Mouse (Mus musculus) kidney, embryonic 14.5 days (tissue): ENCODE results near the gene Gm20695. TPM values are rescaled to one million over a fixed set of nuclear protein-coding genes. Genes with fewer than 3 reads are reported as not detected.

ENCODE experiments used
- ATAC-seq: fragments of 200-750 bp; cut with Nextera tagmentation; 2 replicates; pipeline ENCODE4 v1.8.0; 2017; ENCODE audit warnings: moderate number of reproducible peaks, mild to moderate bottlenecking, moderate TSS enrichment, moderate library complexity; ENCODE audit not compliant: low FRiP score, low TSS enrichment
- H3K27ac ChIP-seq: fragments of 300-500 bp; sonication (generic); 2 replicates; pipeline ENCODE4 v1.5.1; 2014; ENCODE audit warnings: low read depth, mild to moderate bottlenecking, low read length, moderate library complexity, mixed read lengths
- H3K27me3 ChIP-seq: fragments of 300-500 bp; sonication (generic); 2 replicates; pipeline ENCODE4 v1.6.1; 2014; ENCODE audit warnings: mild to moderate bottlenecking, low read length; ENCODE audit not compliant: control insufficient read depth, insufficient read depth
- H3K36me3 ChIP-seq: fragments of 300-500 bp; sonication (generic); 2 replicates; pipeline ENCODE4 v1.6.1; 2014; ENCODE audit warnings: low read length, mixed read lengths; ENCODE audit not compliant: control insufficient read depth, insufficient read depth
- H3K4me1 ChIP-seq: fragments of 300-500 bp; sonication (generic); 2 replicates; pipeline ENCODE4 v1.6.1; 2014; ENCODE audit warnings: low read length, mixed read lengths; ENCODE audit not compliant: control insufficient read depth, insufficient read depth
- H3K4me2 ChIP-seq: fragments of 300-500 bp; sonication (generic); replicated peaks from 2 replicates; pipeline ENCODE4 v1.6.1; 2014; ENCODE audit warnings: low read depth, mild to moderate bottlenecking, low read length
- H3K4me3 ChIP-seq: fragments of 300-500 bp; sonication (generic); 2 replicates; pipeline ENCODE4 v1.5.1; 2014; ENCODE audit warnings: mild to moderate bottlenecking, low read length
- H3K9ac ChIP-seq: fragments of 300-500 bp; sonication (generic); 2 replicates; pipeline ENCODE4 v1.6.1; 2014; ENCODE audit warnings: low read depth, mild to moderate bottlenecking, low read length, moderate library complexity
- H3K9me3 ChIP-seq: fragments of 300-500 bp; sonication (generic); 2 replicates; pipeline ENCODE4 v1.6.1; 2016; ENCODE audit warnings: low read length; ENCODE audit not compliant: control insufficient read depth
- WGBS: fragments of 180-500 bp; shearing (Covaris S2); extraction: QIAGEN DNeasy Blood & Tissue Kit; methylation state at CpG from one replicate; pipeline ENCODE4 v1.1.7; 2014; 5-methylcytosine and 5-hydroxymethylcytosine counted together
- polyA plus RNA-seq: library from polyadenylated mRNA; unstranded; fragments of >200 nt; fragmentation: Nextera tagmentation; extraction: Ambion mirVana; gene quantifications from 2 replicates; pipeline ENCODE4 v1.2.1, GENCODE M21; 2014

Gm20695 gene
- polyA plus RNA-seq, 1 experiment from 2014 or later = 2.9 TPM

DNA sequence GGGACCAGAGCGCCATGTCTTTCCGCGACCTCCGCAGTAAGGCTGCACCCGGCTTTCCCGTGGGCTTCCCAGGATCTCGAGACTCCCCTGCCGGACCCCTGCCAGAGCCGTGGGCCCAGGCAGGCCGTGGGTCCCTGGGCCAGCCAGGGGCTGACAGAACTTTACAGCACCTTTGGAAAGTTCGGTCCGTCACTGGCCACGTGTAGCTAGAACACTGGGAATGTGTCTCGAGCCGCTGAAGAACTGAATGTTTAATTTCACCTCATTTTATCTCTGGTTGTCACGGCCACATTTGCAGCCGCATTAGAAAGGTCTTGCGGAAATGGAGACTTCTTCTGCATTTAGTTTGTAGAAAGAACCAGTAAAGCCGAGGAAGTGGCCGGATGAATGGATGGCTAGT is 24.7 kb downstream of the Gm20695 start:
- WGBS = 8% methylated on average over 19 of the region's 20 CpGs

DNA sequence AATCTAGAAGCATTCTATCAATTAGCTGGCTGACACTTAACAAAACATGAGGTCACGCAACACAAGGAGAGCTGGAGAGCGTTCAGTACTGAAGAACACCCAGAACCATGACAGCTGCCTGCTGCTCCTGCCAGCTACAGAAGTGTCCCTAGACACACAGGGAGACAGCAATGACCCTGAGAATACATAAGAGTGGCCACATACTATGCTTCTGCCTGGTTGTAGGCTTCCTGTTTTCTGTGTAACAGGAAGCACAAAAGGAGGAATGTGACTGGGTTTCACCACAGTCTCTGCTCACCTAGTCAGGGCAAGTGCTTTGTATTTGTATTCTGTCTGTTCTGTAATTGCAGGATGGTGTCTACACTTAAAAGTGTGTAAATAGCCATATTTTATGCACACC is 36.3 kb downstream of the Gm20695 start:
- peaks cover 40% of the 10 kb centered on the region for H3K36me3 ChIP-seq
- no peak overlapping the region for H3K27ac ChIP-seq
- H3K4me2 ChIP-seq = no peak overlapping the region
- 90% methylated on average over 2 of the region's 2 CpGs for WGBS
- no peaks in the 10 kb centered on the region for H3K27me3 ChIP-seq
- H3K9me3 ChIP-seq = no peaks in the 10 kb centered on the region
- H3K4me1 ChIP-seq = no peaks in the 10 kb centered on the region
- no peak for ATAC-seq
- H3K9ac ChIP-seq = no peak overlapping the region
- no peak overlapping the region for H3K4me3 ChIP-seq

More for the DNA sequence above, 24.7 kb downstream of the Gm20695 start:
- no peaks in the 10 kb centered on the region for H3K9me3 ChIP-seq
- H3K27me3 ChIP-seq = no peaks in the 10 kb centered on the region
- peak overlapping the region; percentile 55 for H3K9ac ChIP-seq
- H3K4me2 ChIP-seq = peak overlapping the region; percentile 75
- H3K4me3 ChIP-seq = peak overlapping the region; percentile 47
- peaks cover 41% of the 10 kb centered on the region for H3K36me3 ChIP-seq
- H3K27ac ChIP-seq = no peak overlapping the region
- no peak; the same call in 1 of the 2 replicates for ATAC-seq
- H3K4me1 ChIP-seq = peaks cover 7% of the 10 kb centered on the region

DNA sequence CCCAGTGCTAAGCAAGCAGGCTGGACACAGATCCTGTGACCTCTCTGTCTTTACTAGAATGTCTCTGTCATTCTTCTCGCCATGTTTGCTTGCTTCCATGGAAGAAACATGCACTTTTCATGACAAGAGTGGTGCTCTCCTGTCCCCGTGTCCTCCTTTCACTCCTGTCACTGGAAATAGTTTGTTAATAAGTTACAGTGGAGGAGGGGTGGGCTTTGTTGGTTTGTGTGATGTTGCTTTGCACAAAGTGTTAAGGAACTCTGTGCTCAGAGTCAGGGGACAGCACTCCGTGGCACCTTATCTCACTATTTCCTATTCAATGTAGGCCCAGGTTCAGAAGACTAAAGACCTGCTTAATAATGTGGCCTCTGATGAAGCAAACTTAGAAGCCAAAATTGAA is 39.1 kb downstream of the Gm20695 start:
- no peak overlapping the region for H3K27ac ChIP-seq
- WGBS = 88% methylated on average over 3 of the region's 3 CpGs
- ATAC-seq = no peak
- no peak overlapping the region for H3K4me2 ChIP-seq
- H3K4me1 ChIP-seq = no peaks in the 10 kb centered on the region
- H3K27me3 ChIP-seq = no peaks in the 10 kb centered on the region
- no peak overlapping the region for H3K4me3 ChIP-seq
- H3K9me3 ChIP-seq = no peaks in the 10 kb centered on the region
- H3K36me3 ChIP-seq = peaks cover 48% of the 10 kb centered on the region
- no peak overlapping the region for H3K9ac ChIP-seq

DNA sequence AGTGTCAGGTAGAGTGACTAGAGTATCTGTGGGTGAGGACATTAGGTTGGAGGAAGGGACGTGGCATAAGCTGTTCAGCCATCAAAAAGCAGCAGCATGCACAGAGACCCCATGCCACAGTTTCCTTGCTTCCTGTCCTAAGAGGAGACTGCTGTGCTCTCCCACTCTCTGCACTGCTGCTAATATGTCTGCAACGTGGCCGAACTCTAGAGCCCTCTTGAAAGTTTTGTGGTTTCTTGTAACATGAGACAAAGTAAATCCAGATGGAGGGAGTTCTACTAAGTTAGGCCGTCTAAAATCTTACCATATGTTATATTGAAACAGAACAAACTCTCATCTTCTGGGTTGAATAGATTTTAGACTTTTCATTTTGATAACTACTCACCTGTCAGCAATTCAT is 39.5 kb downstream of the Gm20695 start:
- Histone ChIP-seq H3K27ac (no peak overlapping the region), H3K9ac (no peak overlapping the region), H3K9me3 (no peaks in the 10 kb centered on the region), H3K4me3 (no peak overlapping the region), H3K4me2 (no peak overlapping the region), H3K36me3 (peaks cover 48% of the 10 kb centered on the region), H3K4me1 (no peaks in the 10 kb centered on the region), H3K27me3 (no peaks in the 10 kb centered on the region)
- 55% methylated on average over 4 of the region's 4 CpGs for WGBS
- no peak for ATAC-seq

DNA sequence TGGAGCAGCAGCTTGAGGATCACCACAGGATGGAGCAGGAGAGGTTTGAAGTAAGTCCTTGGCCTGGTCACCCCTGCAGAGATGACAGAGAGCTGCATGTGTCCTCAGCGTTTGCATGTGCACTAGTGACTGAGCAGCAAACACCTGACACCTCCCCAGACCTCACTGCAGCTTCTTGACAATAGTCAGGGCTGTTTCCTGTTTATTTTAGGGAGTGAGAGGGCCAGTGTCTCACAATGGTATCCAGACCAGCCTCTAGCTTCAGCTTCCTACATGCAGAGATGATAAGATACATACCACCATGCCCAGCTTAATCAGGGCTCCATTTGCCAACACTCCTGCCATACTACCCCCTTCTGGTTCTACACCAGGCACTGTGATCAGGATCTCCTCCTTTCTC is 44.1 kb downstream of the Gm20695 start:
- Histone ChIP-seq H3K36me3 (peaks cover 44% of the 10 kb centered on the region), H3K9me3 (no peaks in the 10 kb centered on the region), H3K9ac (no peak overlapping the region), H3K27ac (no peak overlapping the region), H3K4me3 (no peak overlapping the region), H3K4me2 (no peak overlapping the region), H3K27me3 (no peaks in the 10 kb centered on the region), H3K4me1 (no peaks in the 10 kb centered on the region)
- ATAC-seq = no peak
- 62% methylated on average over 1 of the region's 1 CpGs for WGBS

DNA sequence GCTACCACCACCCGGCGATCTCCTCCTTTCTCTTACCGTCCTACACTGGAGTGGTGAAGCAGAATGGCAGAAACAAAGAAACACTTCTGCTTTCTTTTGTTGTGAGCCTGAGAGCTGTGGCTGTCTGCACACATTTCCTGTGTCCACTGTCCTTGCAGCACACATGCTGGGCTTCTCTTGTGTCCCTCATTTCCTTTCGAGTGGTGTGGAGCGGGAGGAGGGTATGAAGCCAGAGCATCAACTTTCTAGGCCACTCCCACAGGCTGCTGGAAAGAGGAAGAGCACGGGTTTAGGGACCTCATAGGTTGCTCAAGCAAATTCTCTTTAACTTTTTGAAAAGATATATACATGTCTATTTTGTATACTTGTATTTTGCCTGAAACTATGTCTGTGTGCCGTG is 44.7 kb downstream of the Gm20695 start:
- peaks cover 43% of the 10 kb centered on the region for H3K36me3 ChIP-seq
- ATAC-seq = no peak
- 78% methylated on average over 7 of the region's 7 CpGs for WGBS
- no peak overlapping the region for H3K4me2 ChIP-seq
- H3K27ac ChIP-seq = no peak overlapping the region
- H3K9ac ChIP-seq = no peak overlapping the region
- H3K4me3 ChIP-seq = no peak overlapping the region
- H3K9me3 ChIP-seq = no peaks in the 10 kb centered on the region
- H3K4me1 ChIP-seq = no peaks in the 10 kb centered on the region
- no peaks in the 10 kb centered on the region for H3K27me3 ChIP-seq

DNA sequence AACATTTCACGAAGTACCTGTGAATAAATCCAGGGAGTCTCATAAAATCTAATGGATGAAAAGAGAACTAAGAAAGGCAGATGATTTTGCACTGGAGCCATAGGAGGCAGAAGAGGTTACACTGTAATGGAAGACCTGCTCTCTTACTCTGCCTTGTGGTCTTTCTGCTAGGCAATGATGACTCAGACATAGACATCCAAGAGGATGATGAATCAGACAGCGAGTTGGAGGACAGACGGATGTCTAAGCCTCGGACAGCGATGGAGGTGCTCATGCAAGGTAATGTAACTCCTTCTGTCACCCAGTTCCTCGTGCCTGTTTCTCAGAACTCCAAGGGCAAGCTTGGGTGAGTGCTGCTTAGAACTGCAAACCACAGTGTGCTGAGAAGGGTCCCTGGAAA is 49.1 kb downstream of the Gm20695 start:
- Histone ChIP-seq H3K4me2 (no peak overlapping the region), H3K27ac (no peak overlapping the region), H3K4me1 (no peaks in the 10 kb centered on the region), H3K36me3 (peaks cover 49% of the 10 kb centered on the region), H3K4me3 (no peak overlapping the region), H3K9me3 (no peaks in the 10 kb centered on the region), H3K9ac (no peak overlapping the region), H3K27me3 (no peaks in the 10 kb centered on the region)
- ATAC-seq = no peak
- WGBS = 91% methylated on average over 6 of the region's 6 CpGs

DNA sequence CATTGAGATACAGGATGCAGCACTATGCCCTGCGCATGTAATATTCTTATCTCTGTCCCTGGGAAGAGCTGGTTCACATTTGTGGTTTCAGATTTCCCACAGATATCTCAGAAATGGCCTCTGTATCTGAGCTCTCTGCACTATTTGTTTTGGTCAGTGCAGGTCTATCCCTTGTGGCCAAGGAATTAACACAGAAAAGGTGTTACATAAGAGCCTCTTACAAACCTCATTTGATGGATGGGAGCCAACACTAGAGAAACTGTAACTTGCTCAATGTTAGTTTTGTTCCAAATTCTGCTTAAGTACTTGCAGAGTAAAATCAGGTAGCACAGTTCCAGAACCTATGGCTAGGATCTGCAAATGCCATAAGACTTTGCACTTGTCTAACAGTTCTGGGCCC is 49.6 kb downstream of the Gm20695 start:
- no peaks in the 10 kb centered on the region for H3K27me3 ChIP-seq
- H3K4me2 ChIP-seq = no peak overlapping the region
- H3K9me3 ChIP-seq = no peaks in the 10 kb centered on the region
- no peak overlapping the region for H3K9ac ChIP-seq
- no peak overlapping the region for H3K4me3 ChIP-seq
- H3K27ac ChIP-seq = no peak overlapping the region
- H3K36me3 ChIP-seq = peaks cover 48% of the 10 kb centered on the region
- no peaks in the 10 kb centered on the region for H3K4me1 ChIP-seq
- no peak for ATAC-seq
- WGBS = 89% methylated on average over 1 of the region's 1 CpGs

DNA sequence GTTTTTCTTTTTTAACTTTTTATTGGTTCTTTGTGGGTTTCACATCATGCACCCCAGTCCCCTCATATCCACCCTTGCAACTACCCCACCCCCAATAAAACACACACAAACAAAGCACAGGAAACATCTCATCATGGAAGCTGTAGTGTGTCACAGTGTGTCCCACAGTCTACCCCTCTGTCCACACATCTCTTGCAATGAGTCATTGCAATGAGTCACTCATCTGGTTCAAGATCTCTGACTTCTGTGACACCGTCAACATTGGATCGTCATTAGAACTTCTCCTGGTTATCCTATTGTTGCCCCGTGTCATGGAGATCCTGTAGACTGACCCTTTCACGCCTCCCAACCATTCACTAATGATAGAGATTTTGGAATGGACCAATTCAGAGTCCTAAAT is 50.3 kb downstream of the Gm20695 start:
- H3K4me1 ChIP-seq = no peaks in the 10 kb centered on the region
- H3K4me3 ChIP-seq = no peak overlapping the region
- H3K4me2 ChIP-seq = no peak overlapping the region
- no peak overlapping the region for H3K9ac ChIP-seq
- ATAC-seq = no peak
- WGBS = 90% methylated on average over 4 of the region's 4 CpGs
- peaks cover 44% of the 10 kb centered on the region for H3K36me3 ChIP-seq
- H3K27me3 ChIP-seq = no peaks in the 10 kb centered on the region
- no peaks in the 10 kb centered on the region for H3K9me3 ChIP-seq
- H3K27ac ChIP-seq = no peak overlapping the region

DNA sequence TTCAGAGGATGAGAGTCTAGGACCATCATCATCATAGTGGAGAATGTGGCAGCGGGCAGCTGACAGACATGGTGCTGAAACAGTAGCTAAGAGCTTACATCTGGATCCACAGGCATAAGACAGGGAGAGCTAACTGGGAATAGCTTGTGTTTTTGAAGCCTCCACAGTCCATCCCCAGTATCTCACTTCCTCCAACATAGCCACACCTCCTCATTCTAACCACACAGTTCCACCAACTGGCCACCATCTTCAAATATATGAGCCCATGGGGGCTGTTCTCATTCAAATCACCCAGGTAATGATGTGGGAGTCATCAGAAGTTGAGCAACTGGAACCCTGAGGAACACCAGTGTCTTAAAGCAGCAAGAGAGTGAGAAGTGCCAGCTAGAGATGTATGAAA is 66.7 kb downstream of the Gm20695 start:
- Histone ChIP-seq H3K27ac (no peak overlapping the region), H3K4me2 (no peak overlapping the region), H3K27me3 (no peaks in the 10 kb centered on the region), H3K9ac (no peak overlapping the region), H3K9me3 (no peaks in the 10 kb centered on the region), H3K36me3 (no peaks in the 10 kb centered on the region), H3K4me1 (no peaks in the 10 kb centered on the region), H3K4me3 (no peak overlapping the region)
- no peak for ATAC-seq
- WGBS = 95% methylated on average over 1 of the region's 1 CpGs
